Mouse (Mus musculus): ENCODE measurements around the gene Olfr555. TPM values are rescaled to one million over a fixed set of nuclear protein-coding genes. Genes with fewer than 3 reads are reported as not detected.
"Not testable (repeated sequence)": the region's sequence is repeated elsewhere in the genome, so short reads cannot be mapped to it uniquely, and the experiment has no call there.

The Olfr555 gene
- not detected in 2 replicates for polyA plus RNA-seq (2016; fragmentation: Nextera tagmentation; extraction: Ambion mirVana)

- Histone ChIP-seq H3K36me3 (replicated peaks) (no peaks in the 10 kb centered on the region), H3K9me3 (no peaks in the 10 kb centered on the region), H3K27ac (no peak within 1 kb of the TSS), H3K4me3 (no peak within 1 kb of the TSS), H3K4me1 (no peaks in the 10 kb centered on the region), H3K27me3 (ENCODE audit: poor library complexity, severe bottlenecking) (no peaks in the 10 kb centered on the region)
- WGBS, result 73% methylated on average over 1 of the region's 1 CpGs
- no peak for DNase-seq (ENCODE audit: extremely low spot score, low spot score)
Measured at GRCm38 (mm10) chr7:102658523-102658922, at the start of gene Olfr555. Olfr555 (plus strand) TSS chr7:102658823.

GRCm38 (mm10) chr7:102618118-102618517 is 40.5 kb upstream of the Olfr555 start, which contains the start of gene Olfr553:
Olfr553 (minus strand) TSS chr7:102618218.
- Histone ChIP-seq H3K9me3 (no peaks in the 10 kb centered on the region), H3K4me1 (no peaks in the 10 kb centered on the region), H3K4me3 (no peak within 1 kb of the TSS), H3K27me3 (ENCODE audit: poor library complexity, severe bottlenecking) (no peaks in the 10 kb centered on the region), H3K27ac (no peak within 1 kb of the TSS), H3K36me3 (replicated peaks) (no peaks in the 10 kb centered on the region)
- no peak for DNase-seq (ENCODE audit: extremely low spot score, low spot score)

GRCm38 (mm10) chr7:102619608-102620007 is 39.0 kb upstream of the Olfr555 start:
- no peak overlapping the region for H3K4me3 ChIP-seq
- no peaks in the 10 kb centered on the region for H3K9me3 ChIP-seq
- 86% methylated on average over 5 of the region's 5 CpGs for WGBS
- H3K27ac ChIP-seq, result no peak overlapping the region
- H3K27me3 ChIP-seq (ENCODE audit: poor library complexity, severe bottlenecking), result no peaks in the 10 kb centered on the region
- no peak for DNase-seq (ENCODE audit: extremely low spot score, low spot score)
- no peaks in the 10 kb centered on the region for H3K36me3 ChIP-seq (replicated peaks)
- H3K4me1 ChIP-seq, result no peaks in the 10 kb centered on the region

GRCm38 (mm10) chr7:102620368-102620767 is 38.3 kb upstream of the Olfr555 start:
- not testable (repeated sequence) for H3K9me3 ChIP-seq; H3K36me3 ChIP-seq (replicated peaks); H3K4me1 ChIP-seq; H3K4me3 ChIP-seq; H3K27me3 ChIP-seq (ENCODE audit: poor library complexity, severe bottlenecking); H3K27ac ChIP-seq; DNase-seq (ENCODE audit: extremely low spot score, low spot score)
- WGBS, result 92% methylated on average over 19 of the region's 19 CpGs

DNA sequence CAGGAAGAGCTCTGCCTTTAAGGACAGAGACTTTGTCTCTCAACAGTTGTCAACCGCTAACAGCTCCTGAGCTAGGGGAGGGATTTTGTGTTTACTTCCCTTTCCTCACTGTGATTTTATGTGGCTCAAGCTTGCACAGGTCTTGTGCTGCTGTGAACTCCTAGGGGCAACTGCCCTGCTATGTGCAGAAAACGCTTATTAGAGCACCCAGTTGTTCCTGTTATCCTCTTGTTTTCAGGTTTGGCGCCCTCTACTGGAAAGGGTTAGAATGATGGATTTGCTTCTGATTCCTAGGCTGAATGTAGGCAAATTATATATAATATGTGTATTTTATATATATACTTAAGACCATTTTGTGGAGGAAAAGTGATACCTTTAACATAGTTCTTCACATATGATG is 22.0 kb upstream of the Olfr555 start:
- H3K36me3 ChIP-seq (replicated peaks), result no peaks in the 10 kb centered on the region
- H3K4me3 ChIP-seq, result no peak overlapping the region
- 35% methylated on average over 3 of the region's 3 CpGs for WGBS
- no peak for DNase-seq (ENCODE audit: extremely low spot score, low spot score)
- no peaks in the 10 kb centered on the region for H3K9me3 ChIP-seq
- H3K27ac ChIP-seq, result no peak overlapping the region
- no peaks in the 10 kb centered on the region for H3K27me3 ChIP-seq (ENCODE audit: poor library complexity, severe bottlenecking)
- no peaks in the 10 kb centered on the region for H3K4me1 ChIP-seq

- WGBS, result 87% methylated on average over 1 of the region's 1 CpGs
- Histone ChIP-seq H3K27me3 (ENCODE audit: poor library complexity, severe bottlenecking) (no peaks in the 10 kb centered on the region), H3K4me1 (no peaks in the 10 kb centered on the region), H3K27ac (no peak within 1 kb of the TSS), H3K4me3 (no peak within 1 kb of the TSS), H3K36me3 (replicated peaks) (no peaks in the 10 kb centered on the region), H3K9me3 (no peaks in the 10 kb centered on the region)
- no peak for DNase-seq (ENCODE audit: extremely low spot score, low spot score)
Measured at GRCm38 (mm10) chr7:102638132-102638531, 20.5 kb upstream of the Olfr555 start, which contains the start of gene Olfr554. Olfr554 (plus strand) TSS chr7:102638432.

- not testable (repeated sequence) for H3K4me1 ChIP-seq; H3K9me3 ChIP-seq; H3K27me3 ChIP-seq (ENCODE audit: poor library complexity, severe bottlenecking); DNase-seq (ENCODE audit: extremely low spot score, low spot score); H3K4me3 ChIP-seq; H3K27ac ChIP-seq; H3K36me3 ChIP-seq (replicated peaks)
- 94% methylated on average over 4 of the region's 4 CpGs for WGBS
Measured at GRCm38 (mm10) chr7:102644945-102645344, 13.7 kb upstream of the Olfr555 start.

- 59% methylated on average over 3 of the region's 3 CpGs for WGBS
- H3K27me3 ChIP-seq (ENCODE audit: poor library complexity, severe bottlenecking), result no peaks in the 10 kb centered on the region
Measured at GRCm38 (mm10) chr7:102664599-102664998, 6.0 kb downstream of the Olfr555 start, which contains the start of gene Olfr556. Olfr556 (plus strand) TSS chr7:102664899.

DNA sequence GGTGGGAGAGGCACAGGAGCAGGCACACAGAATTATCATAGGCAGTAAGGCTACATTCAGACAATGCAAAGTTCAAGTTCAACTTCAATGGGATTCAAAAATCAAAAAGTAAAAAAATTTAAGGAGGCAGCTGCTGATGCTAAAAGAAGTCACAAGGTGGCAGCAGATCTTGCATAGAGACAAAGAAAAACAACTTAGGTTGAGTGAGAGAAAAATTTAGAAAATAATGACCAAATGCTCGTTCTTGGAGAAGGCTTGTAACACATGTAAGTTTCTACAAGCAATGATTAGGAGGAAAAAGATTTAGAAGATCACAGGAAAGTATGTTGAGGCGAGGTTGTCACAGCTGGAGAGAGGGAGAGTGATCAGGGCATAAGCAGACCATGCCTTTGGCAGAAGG is 6.8 kb downstream of the Olfr555 start:
- Histone ChIP-seq H3K27me3 (ENCODE audit: poor library complexity, severe bottlenecking) (no peaks in the 10 kb centered on the region), H3K27ac (no peak overlapping the region), H3K9me3 (no peaks in the 10 kb centered on the region), H3K4me3 (no peak overlapping the region), H3K4me1 (no peaks in the 10 kb centered on the region), H3K36me3 (replicated peaks) (no peaks in the 10 kb centered on the region)
- 60% methylated on average over 2 of the region's 2 CpGs for WGBS
- no peak for DNase-seq (ENCODE audit: extremely low spot score, low spot score)

More at GRCm38 (mm10) chr7:102664599-102664998, 6.0 kb downstream of the Olfr555 start, which contains the start of gene Olfr556:
- Histone ChIP-seq H3K4me1 (no peaks in the 10 kb centered on the region), H3K4me3 (no peak within 1 kb of the TSS), H3K9me3 (no peaks in the 10 kb centered on the region), H3K27ac (no peak within 1 kb of the TSS), H3K36me3 (replicated peaks) (no peaks in the 10 kb centered on the region)
- DNase-seq (ENCODE audit: extremely low spot score, low spot score), result no peak

GRCm38 (mm10) chr7:102676225-102676624 is 17.6 kb downstream of the Olfr555 start:
- Histone ChIP-seq H3K27ac (no peak overlapping the region), H3K27me3 (ENCODE audit: poor library complexity, severe bottlenecking) (no peaks in the 10 kb centered on the region), H3K4me1 (no peaks in the 10 kb centered on the region), H3K36me3 (replicated peaks) (0 out of 2 replicates have a peak, but pooled peaks cover 5% of the 10 kb centered on the region), H3K4me3 (no peak overlapping the region), H3K9me3 (no peaks in the 10 kb centered on the region)
- DNase-seq (ENCODE audit: extremely low spot score, low spot score), result no peak
- 87% methylated on average over 2 of the region's 2 CpGs for WGBS

- Histone ChIP-seq H3K36me3 (replicated peaks) (peaks cover 13% of the 10 kb centered on the region), H3K27me3 (ENCODE audit: poor library complexity, severe bottlenecking) (no peaks in the 10 kb centered on the region), H3K27ac (no peak overlapping the region), H3K4me1 (peaks cover 7% of the 10 kb centered on the region; the same call in 1 of the 2 replicates), H3K4me3 (no peak overlapping the region), H3K9me3 (no peaks in the 10 kb centered on the region)
- 90% methylated on average over 1 of the region's 1 CpGs for WGBS
- DNase-seq (ENCODE audit: extremely low spot score, low spot score), result no peak
Measured at GRCm38 (mm10) chr7:102681916-102682315, 23.3 kb downstream of the Olfr555 start.

DNA sequence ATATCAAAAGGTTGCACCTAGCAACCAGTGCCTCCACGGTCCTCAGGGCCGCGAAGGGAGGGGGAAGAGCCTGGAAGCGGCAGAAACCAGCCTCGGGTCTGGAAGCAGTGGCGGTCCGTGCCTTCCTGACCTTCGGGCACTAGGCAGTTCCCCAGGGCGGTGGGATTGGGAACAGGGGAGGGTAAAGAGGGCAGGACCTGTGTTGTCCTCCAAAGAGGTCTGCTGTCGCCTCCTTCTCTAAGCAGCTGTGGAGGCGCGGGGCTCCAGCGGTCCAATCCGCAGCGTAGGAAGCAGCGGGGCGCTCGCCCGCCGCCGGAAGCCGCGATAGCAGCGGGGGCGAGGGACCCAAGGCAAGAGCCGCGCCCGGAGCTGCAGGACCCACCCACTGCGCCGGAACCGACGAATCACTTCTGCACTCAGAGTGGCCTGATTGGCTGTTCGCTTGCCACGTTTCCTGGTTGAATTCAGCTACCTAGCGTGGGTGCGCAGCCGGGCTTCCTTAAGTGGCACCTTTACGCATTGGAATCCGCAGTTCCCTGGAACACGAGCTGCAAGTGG is 28.4 kb downstream of the Olfr555 start, which contains the start of gene Trim68:
Gene Trim68, minus strand, starts transcription at position 384 of the 558 bp plus-strand sequence.
- Histone ChIP-seq H3K36me3 (replicated peaks) (peaks cover 5% of the 10 kb centered on the region), H3K27ac (peak within 1 kb of the TSS; percentile 86), H3K4me1 (peaks cover 13% of the 10 kb centered on the region; the same call in 1 of the 2 replicates), H3K9me3 (no peaks in the 10 kb centered on the region), H3K4me3 (peak within 1 kb of the TSS; percentile 58), H3K27me3 (ENCODE audit: poor library complexity, severe bottlenecking) (no peaks in the 10 kb centered on the region)
- peak; percentile 89 for DNase-seq (ENCODE audit: extremely low spot score, low spot score)
- under 1% methylated on average over 40 of the region's 40 CpGs for WGBS

- Histone ChIP-seq H3K27me3 (ENCODE audit: poor library complexity, severe bottlenecking) (no peaks in the 10 kb centered on the region), H3K27ac (no peak within 1 kb of the TSS), H3K36me3 (replicated peaks) (no peaks in the 10 kb centered on the region), H3K4me3 (no peak within 1 kb of the TSS), H3K9me3 (no peaks in the 10 kb centered on the region), H3K4me1 (no peaks in the 10 kb centered on the region)
- 84% methylated on average over 5 of the region's 5 CpGs for WGBS
- peak; percentile 25 for DNase-seq (ENCODE audit: extremely low spot score, low spot score)
Measured at GRCm38 (mm10) chr7:102695358-102696125, 36.9 kb downstream of the Olfr555 start, which contains the start of gene Olfr557. Olfr557 (plus strand) TSS chr7:102695910.
